Mouse (Mus musculus): ENCODE data around the gene Gm11562. TPM values are rescaled to one million over a fixed set of nuclear protein-coding genes. Genes with fewer than 3 reads are reported as not detected.

Gene Gm11562
- not detected for polyA plus RNA-seq (2017; shearing (Covaris generic))

DNA sequence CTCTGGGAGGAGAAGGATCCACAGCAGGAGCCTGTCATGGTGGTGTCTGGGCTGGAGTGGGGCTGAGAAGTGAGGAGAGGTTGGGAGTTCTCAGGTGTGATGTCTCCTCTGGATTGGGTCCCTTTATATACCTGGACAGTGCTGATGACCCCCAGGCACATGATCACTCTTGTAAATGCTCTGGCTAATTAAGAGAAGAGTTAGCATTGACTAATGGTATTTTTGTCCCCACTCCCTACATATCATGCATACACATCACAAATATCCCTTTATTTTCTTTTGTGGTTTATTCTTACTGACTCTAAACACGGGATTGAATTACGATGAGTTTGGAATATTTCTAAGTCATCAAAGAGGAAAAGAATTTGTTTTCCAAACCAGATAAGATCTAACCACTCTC, at the start of gene Gm11562:
Gene Gm11562, minus strand, starts transcription at position 101 of the 400 bp plus-strand sequence.

DNA sequence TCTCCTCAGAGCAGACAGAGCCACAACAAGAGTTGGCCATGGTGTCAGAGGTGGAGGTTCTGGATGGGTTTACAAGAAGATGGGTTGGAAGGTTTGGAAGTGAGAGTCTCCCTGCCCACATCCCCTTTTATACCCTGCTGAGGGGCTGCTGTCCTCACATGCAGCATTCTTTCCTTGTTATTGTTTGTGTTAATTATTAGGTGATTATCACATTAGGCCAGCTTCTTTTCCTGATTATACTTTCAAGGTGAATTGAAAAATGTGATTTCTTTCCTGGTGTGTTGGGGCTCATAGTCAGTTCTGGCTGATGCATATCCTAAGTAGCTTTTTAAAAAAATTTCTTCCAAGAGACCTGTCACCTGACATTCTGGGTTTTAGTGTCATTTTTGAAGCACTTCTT, 45.6 kb upstream of the Gm11562 start, which contains the start of gene Krtap4-6:
Gene Krtap4-6, minus strand, starts transcription at position 101 of the 400 bp plus-strand sequence.

DNA sequence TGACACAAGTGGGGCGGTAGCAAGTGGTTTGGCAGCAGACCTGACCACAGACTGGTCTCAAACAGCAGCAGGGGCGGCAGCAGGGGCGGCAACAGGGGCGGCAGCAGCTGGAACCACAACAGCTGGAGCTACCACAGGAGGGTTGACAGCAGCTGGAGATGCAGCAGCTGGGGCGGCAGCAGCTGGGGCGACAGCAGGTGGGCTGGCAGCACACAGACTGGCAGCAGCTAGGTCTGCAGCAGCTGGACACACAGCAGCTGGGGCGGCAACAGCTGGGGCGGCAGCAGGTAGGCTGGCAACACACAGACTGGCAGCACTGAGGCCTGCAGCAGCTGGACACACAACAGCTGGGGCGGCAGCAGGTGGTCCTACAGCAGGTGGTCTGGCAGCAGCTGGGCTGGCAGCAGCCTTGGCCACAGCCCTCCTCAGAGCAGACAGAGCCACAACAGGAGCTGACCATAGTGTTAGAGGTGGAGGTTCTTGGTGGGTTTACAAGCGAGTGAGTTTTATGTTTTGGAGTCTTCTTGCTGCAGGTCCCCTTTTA, 38.3 kb upstream of the Gm11562 start, which contains the start of gene Gm11563:
Gene Gm11563, minus strand, starts transcription at position 494 of the 544 bp plus-strand sequence.

DNA sequence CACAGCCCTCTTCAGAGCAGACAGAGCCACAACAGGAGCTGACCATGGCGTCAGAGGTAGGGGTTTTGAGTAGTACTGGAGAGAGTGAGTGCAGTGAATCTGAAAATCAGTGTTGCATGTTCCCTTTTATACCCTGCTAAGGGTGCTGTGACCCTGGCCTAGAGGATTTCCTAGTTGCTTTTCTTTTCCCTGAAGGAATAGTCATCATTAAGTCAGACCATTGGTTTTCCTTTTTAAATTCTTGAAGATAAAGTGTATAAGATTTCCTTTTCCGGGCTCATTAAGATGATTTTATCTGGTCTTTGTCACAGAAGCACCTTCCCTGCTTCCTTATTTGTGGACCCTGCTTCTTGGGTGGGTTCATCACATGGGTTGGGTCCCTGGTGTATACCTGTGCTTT, 29.9 kb upstream of the Gm11562 start, which contains the start of gene Gm11555:
Gene Gm11555, minus strand, starts transcription at position 101 of the 400 bp plus-strand sequence.

DNA sequence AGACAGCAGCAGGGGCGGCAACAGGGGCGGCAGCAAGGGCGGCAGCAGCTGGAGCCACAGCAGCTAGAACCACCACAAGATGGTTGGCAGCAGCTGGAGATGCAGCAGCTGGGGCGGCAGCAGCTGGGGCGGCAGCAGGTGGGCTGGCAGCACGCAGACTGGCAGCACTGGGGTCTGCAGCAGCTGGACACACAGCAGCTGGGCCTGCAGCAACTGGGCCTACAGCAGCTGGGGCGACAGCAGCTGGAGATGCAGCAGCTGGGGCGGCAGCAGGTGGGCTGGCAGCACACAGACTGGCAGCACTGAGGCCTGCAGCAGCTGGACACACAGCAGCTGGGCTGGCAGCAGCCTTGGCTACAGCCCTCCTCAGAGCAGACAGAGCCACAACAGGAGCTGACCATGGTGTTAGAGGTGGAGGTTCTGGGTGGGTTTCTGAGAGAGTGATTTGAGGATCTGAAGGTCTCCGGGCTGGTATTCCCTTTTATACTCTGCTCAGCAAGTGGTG, 23.5 kb upstream of the Gm11562 start, which contains the start of gene Krtap4-7:
Gene Krtap4-7, minus strand, starts transcription at position 455 of the 505 bp plus-strand sequence.

DNA sequence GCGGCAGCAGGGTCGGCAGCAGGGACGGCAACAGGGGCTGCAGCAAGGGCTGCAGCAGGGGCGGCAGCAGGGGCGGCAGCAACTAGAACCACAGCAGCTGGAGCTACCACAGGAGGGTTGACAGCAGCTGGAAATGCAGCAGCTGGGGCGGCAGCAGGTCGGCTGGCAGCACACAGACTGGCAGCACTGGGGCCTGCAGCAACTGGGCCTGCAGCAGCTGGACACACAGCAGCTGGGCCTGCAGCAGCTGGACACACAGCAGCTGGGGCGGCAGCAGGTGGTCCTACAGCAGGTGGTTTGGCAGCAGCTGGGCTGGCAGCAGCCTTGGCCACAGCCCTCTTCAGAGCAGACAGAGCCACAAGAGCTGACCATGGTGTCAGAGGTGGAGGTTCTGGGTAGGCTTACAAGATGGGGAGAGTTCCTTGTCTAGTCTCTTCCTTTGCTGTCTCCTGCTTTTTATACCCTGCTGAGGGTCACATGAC, 14.5 kb upstream of the Gm11562 start, which contains the start of gene Krtap4-2:
Gene Krtap4-2, minus strand, starts transcription at position 432 of the 482 bp plus-strand sequence.

DNA sequence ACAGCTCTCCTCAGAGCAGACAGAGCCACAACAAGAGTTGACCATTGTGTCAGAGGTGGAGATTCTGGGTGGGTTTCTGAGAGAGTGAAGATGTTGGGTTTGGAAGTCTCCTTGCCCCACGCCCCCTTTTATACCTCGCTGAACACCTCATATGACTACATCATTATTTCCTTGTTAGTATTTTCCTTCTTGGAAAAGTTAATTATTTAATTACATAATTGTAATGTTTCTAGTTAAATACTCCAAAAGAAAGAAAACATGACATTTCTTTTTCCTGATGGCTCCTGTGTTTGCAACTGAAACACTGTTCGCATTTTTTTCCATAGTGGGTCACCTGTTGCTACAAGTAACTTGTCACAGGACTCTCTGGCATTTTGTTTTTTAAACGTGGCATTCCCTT, 7.9 kb upstream of the Gm11562 start, which contains the start of gene Krtap4-1:
Gene Krtap4-1, minus strand, starts transcription at position 101 of the 400 bp plus-strand sequence.

DNA sequence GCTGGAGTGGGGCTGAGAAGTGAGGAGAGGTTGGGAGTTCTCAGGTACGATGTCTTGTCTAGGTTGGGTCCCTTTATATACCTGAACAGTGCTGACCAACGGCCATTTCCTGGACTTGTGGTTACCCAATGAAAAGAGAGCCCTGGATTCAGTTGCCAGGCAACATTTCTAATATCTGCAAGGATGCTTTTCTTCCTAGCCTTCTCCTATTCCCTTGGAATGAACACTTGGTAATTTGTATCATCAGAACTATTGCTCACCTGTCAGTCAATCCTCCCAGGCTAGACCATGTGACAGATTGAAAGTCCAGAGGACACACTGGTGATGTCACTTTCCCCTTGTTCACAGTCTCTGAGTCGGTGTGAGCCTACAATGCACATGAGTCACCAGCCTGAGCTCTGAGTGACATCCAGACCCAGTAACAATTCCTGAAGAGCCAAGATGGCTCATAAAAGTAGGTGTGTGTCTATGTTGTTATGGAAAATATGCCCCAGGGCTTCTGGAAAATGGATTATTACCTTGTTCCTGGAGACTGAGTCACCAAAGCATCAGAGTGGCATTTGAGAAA, 5.4 kb downstream of the Gm11562 start, which contains the start of gene Krtap2-4:
Gene Krtap2-4, minus strand, starts transcription at position 51 of the 568 bp plus-strand sequence.

DNA sequence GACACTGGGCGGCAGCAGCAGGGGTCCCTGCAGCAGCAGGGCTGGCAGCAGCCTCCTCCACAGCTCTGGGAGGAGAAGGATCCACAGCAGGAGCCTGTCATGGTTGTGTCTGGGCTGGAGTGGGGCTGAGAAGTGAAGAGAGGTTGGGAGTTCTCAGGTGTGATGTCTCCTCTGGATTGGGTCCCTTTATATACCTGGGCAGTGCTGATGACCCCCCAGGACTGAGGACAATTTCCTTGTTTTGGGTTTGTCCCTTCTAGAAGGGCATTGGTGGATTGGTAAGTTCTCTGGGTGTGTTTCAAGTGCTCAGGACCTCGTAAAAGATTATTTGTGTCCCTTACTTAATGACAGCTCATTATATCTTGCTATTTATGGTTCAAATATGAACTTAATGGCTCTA, 10.1 kb downstream of the Gm11562 start, which contains the start of gene Gm11937:
Gene Gm11937, minus strand, starts transcription at position 101 of the 400 bp plus-strand sequence.

DNA sequence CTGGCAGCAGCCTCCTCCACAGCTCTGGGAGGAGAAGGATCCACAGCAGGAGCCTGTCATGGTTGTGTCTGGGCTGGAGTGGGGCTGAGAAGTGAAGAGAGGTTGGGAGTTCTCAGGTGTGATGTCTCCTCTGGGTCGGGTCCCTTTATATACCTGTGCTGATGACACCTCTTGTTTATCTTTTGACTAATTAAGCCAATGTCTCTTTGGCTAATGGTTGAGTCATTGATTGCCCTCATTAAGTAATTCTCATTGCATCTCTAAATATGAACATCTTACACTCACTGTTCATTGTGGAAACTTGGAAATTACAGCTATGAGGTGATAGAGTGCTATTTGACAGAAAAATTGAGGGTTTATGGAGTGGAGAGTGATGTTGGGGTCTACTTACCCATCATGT, 17.0 kb downstream of the Gm11562 start, which contains the start of gene Gm11938:
Gene Gm11938, minus strand, starts transcription at position 101 of the 400 bp plus-strand sequence.

DNA sequence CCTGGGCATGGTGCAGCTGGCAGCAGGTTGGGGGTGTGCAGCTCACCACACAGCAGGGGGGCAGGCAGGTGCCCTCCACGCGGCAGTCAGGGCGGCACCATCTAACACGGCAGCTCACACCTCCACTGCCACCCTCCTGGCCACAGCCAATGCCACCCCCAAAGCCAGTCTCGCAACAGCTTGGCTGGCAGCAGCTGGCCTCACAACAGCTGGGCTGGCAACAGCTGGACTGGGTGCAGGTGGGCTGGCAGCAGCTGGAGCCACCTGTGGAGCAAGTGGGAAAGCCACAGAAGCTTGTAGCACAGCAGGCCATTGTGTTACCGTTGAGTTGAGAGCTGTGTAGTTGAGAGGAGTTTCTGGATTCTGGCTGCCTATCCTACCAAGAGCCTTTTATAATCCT, 22.5 kb downstream of the Gm11562 start, which contains the start of gene Krtap9-3:
Gene Krtap9-3, minus strand, starts transcription at position 364 of the 400 bp plus-strand sequence.

DNA sequence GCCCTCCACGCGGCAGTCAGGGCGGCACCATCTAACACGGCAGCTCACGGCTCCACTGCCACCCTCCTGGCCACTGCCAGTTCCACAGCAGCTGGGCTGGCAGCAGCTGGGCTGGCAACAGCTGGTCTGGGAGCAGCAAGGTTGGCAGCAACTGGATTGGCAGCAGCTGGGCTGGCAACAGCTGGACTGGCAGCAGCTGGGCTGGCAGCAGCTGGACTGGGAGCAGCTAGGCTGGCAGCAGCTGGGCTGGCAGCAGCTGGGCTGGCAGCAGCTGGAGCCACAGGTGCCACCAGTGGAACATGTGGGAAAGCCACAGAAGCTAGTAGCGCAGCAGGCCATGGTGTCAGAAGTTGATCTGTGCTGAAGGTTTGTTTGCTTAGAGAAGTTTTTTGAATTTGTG, 29.3 kb downstream of the Gm11562 start, which contains the start of gene Krtap1-3:
Gene Krtap1-3, minus strand, starts transcription at position 359 of the 400 bp plus-strand sequence.

DNA sequence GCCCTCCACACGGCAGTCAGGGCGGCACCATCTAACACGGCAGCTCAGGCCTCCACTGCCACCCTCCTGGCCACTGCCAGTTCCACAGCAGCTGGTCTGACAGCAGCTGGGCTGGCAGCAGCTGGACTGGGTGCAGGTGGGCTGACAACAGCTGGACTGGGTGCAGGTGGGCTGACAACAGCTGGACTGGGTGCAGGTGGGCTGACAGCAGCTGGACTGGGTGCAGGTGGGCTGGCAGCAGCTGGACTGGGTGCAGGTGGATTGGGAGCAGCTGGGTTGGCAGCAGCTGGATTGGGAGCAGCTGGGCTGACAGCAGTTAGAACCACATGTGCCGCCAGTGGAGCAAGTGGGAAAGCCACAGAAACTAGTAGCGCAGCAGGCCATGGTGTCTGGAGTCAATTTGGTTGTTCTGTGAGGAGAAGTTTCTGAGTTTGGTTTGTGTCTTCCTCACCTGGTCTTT, 37.0 kb downstream of the Gm11562 start, which contains the start of gene Krtap1-4:
Gene Krtap1-4, minus strand, starts transcription at position 410 of the 460 bp plus-strand sequence.

DNA sequence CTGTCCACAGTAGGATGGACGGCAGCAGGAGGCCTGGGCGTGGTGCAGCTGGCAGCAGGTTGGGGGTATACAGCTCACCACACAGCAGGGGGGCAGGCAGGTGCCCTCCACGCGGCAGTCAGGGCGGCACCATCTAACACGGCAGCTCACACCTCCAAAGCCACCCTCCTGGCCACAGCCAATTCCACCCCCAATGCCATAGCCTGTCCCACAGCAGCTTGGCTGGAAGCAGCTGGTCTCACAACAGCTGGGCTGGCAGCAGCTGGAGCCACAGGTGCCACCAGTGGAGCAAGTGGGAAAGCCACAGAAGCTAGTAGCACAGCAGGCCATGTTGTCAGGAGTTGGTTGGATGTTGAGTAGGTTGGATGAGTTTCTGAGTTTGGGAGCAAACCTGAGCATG, 39.6 kb downstream of the Gm11562 start, which contains the start of gene Krtap1-5:
Gene Krtap1-5, minus strand, starts transcription at position 381 of the 400 bp plus-strand sequence.

Other genes with a start within 250 kb of the Gm11562 start
- gene Krt28, start 245.5 kb downstream of the Gm11562 start, polyA plus RNA-seq (2017; shearing (Covaris generic)) = not detected
- gene Krt10, start 231.1 kb downstream of the Gm11562 start, polyA plus RNA-seq (2017; shearing (Covaris generic)) = 1 to 10 TPM; 8.0 to 9.9 TPM
- gene Krt12, start 198.2 kb downstream of the Gm11562 start, polyA plus RNA-seq (2017; shearing (Covaris generic)) = under 1 TPM in 1 of 2 experiments, not detected in 1; 0.11 TPM
- gene Krt20, start 182.3 kb downstream of the Gm11562 start, polyA plus RNA-seq (2017; shearing (Covaris generic)) = not detected
- gene Krt23, start 127.3 kb downstream of the Gm11562 start, polyA plus RNA-seq (2017; shearing (Covaris generic)) = not detected
- under 1 TPM in 1 of 2 experiments, not detected in 1; 0.36 TPM for gene Krt39, start 99.1 kb downstream of the Gm11562 start, polyA plus RNA-seq (2017; shearing (Covaris generic))
- gene Krt40, start 77.3 kb downstream of the Gm11562 start, polyA plus RNA-seq (2017; shearing (Covaris generic)) = under 1 TPM in 1 of 2 experiments, not detected in 1; 0.38 TPM
- not detected for gene Krtap3-3, start 69.6 kb downstream of the Gm11562 start, polyA plus RNA-seq (2017; shearing (Covaris generic))
- not detected for gene Krtap3-2, start 63.6 kb downstream of the Gm11562 start, polyA plus RNA-seq (2017; shearing (Covaris generic))
- gene Gm11939, start 61.0 kb downstream of the Gm11562 start, polyA plus RNA-seq (2017; shearing (Covaris generic)) = 1 to 10 TPM in 1 of 2 experiments, not detected in 1; 1.1 TPM
- not detected for gene Krtap3-1, start 53.8 kb downstream of the Gm11562 start, polyA plus RNA-seq (2017; shearing (Covaris generic))
- not detected for gene Krtap1-5, start 39.4 kb downstream of the Gm11562 start, polyA plus RNA-seq (2017; shearing (Covaris generic))
- not detected for gene Krtap1-4, start 36.8 kb downstream of the Gm11562 start, polyA plus RNA-seq (2017; shearing (Covaris generic))
- under 1 TPM in 1 of 2 experiments, not detected in 1; 0.27 TPM for gene Krtap1-3, start 29.1 kb downstream of the Gm11562 start, polyA plus RNA-seq (2017; shearing (Covaris generic))
- gene Krtap9-3, start 22.3 kb downstream of the Gm11562 start, polyA plus RNA-seq (2017; shearing (Covaris generic)) = not detected
- gene Gm11938, start 17.1 kb downstream of the Gm11562 start, polyA plus RNA-seq (2017; shearing (Covaris generic)) = not detected
- not detected for gene Gm11937, start 10.2 kb downstream of the Gm11562 start, polyA plus RNA-seq (2017; shearing (Covaris generic))
- gene Krtap2-4, start 5.6 kb downstream of the Gm11562 start, polyA plus RNA-seq (2017; shearing (Covaris generic)) = not detected
- gene Krtap4-1, start 7.8 kb upstream of the Gm11562 start, polyA plus RNA-seq (2017; shearing (Covaris generic)) = not detected
- not detected for gene Krtap4-2, start 14.6 kb upstream of the Gm11562 start, polyA plus RNA-seq (2017; shearing (Covaris generic))
- gene Krtap4-7, start 23.7 kb upstream of the Gm11562 start, polyA plus RNA-seq (2017; shearing (Covaris generic)) = not detected
- not detected for gene Gm11555, start 29.8 kb upstream of the Gm11562 start, polyA plus RNA-seq (2017; shearing (Covaris generic))
- not detected for gene Gm11563, start 38.5 kb upstream of the Gm11562 start, polyA plus RNA-seq (2017; shearing (Covaris generic))
- gene Krtap4-6, start 45.5 kb upstream of the Gm11562 start, polyA plus RNA-seq (2017; shearing (Covaris generic)) = not detected
- gene Gm14190, start 70.3 kb upstream of the Gm11562 start, polyA plus RNA-seq (2017; shearing (Covaris generic)) = not detected
- gene Gm14180, start 113.9 kb upstream of the Gm11562 start, polyA plus RNA-seq (2017; shearing (Covaris generic)) = not detected
- gene Gm11595, start 152.5 kb upstream of the Gm11562 start, polyA plus RNA-seq (2017; shearing (Covaris generic)) = under 1 TPM in 1 of 2 experiments, not detected in 1; 0.32 TPM
- not detected for gene Krtap4-8, start 160.3 kb upstream of the Gm11562 start, polyA plus RNA-seq (2017; shearing (Covaris generic))
- gene Krtap4-9, start 164.8 kb upstream of the Gm11562 start, polyA plus RNA-seq (2017; shearing (Covaris generic)) = not detected
- gene Gm11596, start 173.0 kb upstream of the Gm11562 start, polyA plus RNA-seq (2017; shearing (Covaris generic)) = not detected
- not detected for gene Gm11569, start 178.5 kb upstream of the Gm11562 start, polyA plus RNA-seq (2017; shearing (Covaris generic))
- gene Gm11554, start 184.0 kb upstream of the Gm11562 start, polyA plus RNA-seq (2017; shearing (Covaris generic)) = not detected
- not detected for gene Krtap4-13, start 189.5 kb upstream of the Gm11562 start, polyA plus RNA-seq (2017; shearing (Covaris generic))
- gene Gm11564, start 195.2 kb upstream of the Gm11562 start, polyA plus RNA-seq (2017; shearing (Covaris generic)) = not detected
- gene 2300003K06Rik, start 217.6 kb upstream of the Gm11562 start, polyA plus RNA-seq (2017; shearing (Covaris generic)) = not detected
- not detected for gene Krtap4-16, start 231.2 kb upstream of the Gm11562 start, polyA plus RNA-seq (2017; shearing (Covaris generic))
- gene Gm11568, start 237.5 kb upstream of the Gm11562 start, polyA plus RNA-seq (2017; shearing (Covaris generic)) = under 1 TPM in 1 of 2 experiments, not detected in 1; 0.55 TPM
- not detected for gene Gm11559, start 244.0 kb upstream of the Gm11562 start, polyA plus RNA-seq (2017; shearing (Covaris generic))